Mouse (Mus musculus) left cerebral cortex, postnatal 36 days (tissue): Measurements from ENCODE around the gene Siah1a. TPM values are rescaled to one million over a fixed set of nuclear protein-coding genes. Genes with fewer than 3 reads are reported as not detected.

ENCODE experiments used
- DNase-seq, 2 experiments: peaks; one replicate each; pipeline ENCODE4 v3.0.0; 2021 to 2022; ENCODE audit warnings: low spot score in 2 of 2, mixed read lengths in 1 of 2
- intact Hi-C: fragments of 180-260 bp; cut with DNase I; formaldehyde crosslinking; loops from one replicate; pipeline ENCODE4 v1.15.1; 2025
- total RNA-seq, 2 experiments: library from RNA; stranded (reverse); gene quantifications; 2 replicates each; pipeline ENCODE4 v1.2.3; 2021

The Siah1a gene
- total RNA-seq, 2 experiments from 2014 or later: 31.5 to 34.2 TPM

DNA sequence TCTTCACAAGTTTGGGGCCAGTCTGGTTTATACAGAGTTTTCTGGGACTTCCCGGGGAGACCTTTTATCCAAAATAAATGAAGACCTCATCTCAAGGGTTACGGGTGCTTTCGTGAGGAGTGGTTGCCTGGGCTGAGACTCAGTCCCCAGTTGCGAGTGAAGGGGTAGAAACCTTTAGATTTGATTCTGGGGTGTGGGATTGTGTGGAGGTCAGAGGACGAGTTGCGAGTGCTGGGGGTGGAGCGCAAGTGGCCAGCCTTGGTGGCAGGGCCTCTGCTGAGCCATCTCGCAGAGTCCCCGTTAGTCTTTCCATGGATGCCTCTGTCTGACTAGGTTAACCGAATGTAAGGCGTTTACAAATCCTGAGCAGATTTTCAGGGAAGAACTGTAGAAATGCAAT is 777 bp upstream of the Siah1a start:
- intact Hi-C loops: loop anchor here (5.0 kb wide), 1 partner anchor 136 kb away; no protein-coding TSS in a partner anchor
- DNase-seq: no peak

DNA sequence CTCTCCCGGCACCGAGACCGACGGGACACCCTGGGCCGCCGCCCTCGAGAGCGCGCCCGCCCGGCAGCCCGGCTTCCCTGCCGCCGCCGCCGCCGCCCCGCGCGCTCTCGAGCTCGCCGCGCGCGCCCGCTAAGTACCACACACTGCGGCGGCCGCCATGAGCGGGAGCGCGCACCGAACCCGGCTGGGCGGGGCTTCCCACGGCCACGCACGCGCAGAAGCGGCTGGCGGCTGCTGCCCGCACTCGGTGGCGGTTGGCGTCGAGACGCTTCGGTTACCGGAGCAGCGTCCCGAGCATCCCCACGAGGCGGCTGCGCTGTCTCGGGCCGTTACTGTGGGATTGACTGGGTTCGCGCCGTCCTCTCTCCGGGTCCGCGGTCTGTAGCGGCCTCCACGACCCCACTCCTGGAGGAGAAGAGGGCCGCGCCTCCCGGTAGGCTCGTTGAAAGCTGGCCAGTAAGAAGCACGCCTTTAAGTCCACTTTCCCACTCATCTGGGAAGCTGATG is 254 bp upstream of the Siah1a start:
- DNase-seq: peak; percentile 93 to 96
- intact Hi-C loops: loop anchor here (5.0 kb wide), 1 partner anchor 136 kb away; no protein-coding TSS in a partner anchor

DNA sequence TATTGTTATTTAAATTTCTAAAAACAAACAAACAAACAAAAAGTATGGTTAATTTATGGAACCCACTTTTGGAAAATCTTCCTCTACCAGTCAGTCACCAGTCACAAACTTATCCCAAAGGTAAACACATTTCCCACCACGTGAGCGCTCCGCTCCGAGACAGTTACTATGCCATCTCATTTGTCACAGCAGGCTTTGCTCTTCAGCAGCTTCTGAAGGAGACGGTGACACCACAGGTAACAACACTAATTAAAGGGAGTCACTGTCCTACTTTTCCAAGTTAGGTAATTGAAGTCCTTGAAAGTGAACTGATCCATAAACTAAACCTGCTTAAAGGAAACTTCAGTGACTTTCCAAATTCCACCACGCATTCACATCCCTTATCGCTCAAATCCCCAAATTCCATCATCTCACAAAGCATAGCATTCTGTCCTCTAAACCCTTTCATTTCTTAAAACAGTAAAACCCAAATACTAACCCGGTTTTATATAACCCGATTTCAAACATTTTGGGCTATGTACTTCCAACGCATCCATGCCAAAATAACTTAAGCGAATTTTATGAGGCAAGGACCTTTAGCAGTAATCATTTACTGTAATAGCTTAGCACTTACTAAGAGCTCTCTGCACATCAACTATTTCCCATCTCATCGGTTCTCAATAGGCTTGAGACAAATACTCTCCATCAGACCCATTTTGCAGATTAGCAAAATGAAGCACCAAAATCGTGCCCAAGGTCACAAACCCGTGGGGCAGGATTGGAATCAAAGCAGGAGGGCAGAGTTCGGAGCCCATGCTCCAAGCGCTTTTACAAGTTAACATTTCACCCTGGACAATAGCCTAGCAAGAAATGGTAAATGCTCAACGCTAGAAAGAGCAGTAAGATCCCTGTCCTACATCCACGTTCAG is 1.2 kb downstream of the Siah1a start:
- intact Hi-C loops: loop anchor here (5.0 kb wide), 1 partner anchor 138 kb away; no protein-coding TSS in a partner anchor
- DNase-seq: no peak

DNA sequence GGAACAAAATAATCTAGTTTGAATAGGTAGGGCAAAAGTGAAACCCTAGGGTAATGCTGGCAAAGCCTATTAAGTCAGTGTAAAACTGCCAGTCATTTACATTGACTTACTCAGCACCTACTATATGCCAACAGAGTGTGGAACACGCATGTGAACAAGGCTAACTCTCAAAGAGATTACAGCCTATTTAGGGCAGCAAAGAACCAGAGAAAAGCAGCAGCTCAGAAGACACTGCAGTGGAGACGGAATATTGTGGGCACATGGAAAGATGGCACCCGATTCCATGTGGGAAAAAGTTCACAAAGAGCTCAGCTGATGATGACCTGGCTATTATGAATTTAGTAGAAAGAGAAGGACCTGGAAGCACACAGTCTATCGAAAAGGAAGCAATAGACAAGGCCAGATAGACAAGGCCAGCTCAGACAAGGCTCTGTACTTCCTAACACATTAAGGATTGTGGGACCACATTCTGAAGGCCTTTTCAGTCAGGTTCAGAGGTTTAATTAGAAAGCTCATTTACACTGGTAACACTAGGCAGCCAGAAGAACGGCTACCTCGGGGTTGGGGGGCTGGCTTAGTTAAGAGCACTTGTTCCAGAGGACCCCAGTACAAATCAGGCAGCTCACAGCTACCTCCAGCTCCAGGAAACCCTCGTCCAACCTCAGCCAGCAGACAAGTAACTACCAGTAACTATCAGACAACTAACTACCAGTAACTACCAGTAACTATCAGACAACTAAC is 3.0 kb downstream of the Siah1a start:
- intact Hi-C loops: no loop called here

DNA sequence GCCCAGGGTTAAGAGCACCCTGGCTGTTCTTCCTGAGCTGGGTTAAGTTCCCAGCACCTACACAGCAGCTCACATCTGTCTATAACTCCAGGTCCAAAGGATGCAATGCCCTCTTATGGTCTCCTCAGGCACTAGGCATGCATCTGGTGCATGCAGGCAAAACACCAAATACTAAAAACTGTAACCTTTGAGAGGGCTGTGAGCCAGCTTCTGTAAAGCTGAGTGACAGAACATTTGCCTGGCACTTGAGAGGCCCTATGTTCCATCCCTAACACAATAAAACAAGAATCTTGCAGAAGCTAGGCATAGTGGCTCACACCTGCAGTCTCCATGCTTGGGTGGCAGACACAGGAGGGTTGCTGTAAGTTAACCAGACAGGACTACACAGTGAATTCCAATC is 4.1 kb downstream of the Siah1a start:
- intact Hi-C loops: no loop called here

More for the DNA sequence above, 3.0 kb downstream of the Siah1a start:
- no peak for DNase-seq

DNA sequence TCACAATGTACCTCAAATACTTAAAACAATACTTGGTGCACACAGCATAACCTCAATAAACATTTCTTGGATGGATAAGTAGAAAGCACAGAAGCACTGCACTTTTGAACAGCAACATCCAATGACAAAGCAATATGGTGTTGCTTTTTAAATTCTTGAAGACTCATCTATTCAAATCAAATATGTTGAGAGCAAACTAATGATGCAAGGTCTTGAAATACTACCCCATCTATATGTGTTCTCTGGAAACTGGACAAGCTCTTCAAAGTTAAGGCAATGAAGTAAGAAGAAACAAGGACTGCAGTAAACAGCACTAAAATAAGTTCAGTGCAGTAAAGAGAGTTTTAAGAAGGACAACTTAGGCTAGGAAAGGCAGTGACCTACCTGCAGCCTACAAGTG is 4.8 kb downstream of the Siah1a start:
- intact Hi-C loops: no loop called here
- DNase-seq: no peak

More for the DNA sequence above, 4.1 kb downstream of the Siah1a start:
- no peak for DNase-seq

DNA sequence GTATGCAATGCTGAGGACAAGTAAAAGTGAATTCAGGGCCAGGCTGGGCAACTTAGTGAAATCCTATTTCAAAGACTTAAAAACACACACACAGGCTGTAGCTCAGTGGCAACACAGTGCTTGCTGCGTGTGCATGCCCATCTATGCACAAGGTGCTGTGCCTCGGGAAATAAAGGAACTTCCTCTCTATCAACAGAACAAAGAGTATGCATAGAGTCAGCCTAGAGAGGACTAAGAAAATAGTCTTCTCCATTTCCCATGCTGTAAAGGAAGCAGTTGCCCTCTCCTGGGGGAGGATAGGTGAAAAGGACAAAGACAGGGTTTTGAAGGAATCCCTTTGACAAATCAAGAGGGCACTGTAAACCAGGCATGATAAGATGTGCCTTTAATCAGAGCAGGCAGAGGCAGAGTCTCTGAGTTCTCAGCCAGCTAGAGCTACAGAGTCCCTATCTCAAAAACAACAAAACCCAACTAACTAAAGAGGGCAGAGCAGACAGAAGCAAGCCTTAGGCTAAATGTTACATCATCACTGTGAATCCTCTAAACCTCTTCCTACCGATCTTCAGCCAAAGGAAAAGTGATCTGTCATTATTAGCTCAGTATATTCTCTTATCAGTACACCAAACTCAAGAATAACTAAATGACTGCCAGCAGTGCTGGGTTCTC is 10.2 kb downstream of the Siah1a start:
- no peak for DNase-seq
- intact Hi-C loops: no loop called here

DNA sequence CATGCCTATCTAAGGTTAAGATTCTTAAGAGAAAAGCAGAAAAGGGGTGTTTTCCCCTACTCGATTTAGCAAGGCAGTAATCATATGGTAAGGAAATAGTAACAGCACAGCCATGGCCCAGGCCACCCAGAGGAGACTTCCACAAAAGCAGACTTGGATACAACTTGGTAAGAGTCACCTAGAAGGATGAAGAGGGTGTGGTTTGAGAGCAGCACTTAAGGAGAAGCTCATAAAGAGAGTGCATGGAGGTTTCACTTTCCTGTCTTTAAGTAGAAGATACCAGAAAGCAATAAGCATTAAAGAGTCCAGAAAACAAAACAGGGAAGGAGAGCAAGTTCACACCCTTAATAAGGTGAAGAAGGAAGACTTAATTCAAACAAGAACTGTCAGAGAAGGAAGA is 10.8 kb downstream of the Siah1a start:
- DNase-seq: no peak
- intact Hi-C loops: no loop called here

DNA sequence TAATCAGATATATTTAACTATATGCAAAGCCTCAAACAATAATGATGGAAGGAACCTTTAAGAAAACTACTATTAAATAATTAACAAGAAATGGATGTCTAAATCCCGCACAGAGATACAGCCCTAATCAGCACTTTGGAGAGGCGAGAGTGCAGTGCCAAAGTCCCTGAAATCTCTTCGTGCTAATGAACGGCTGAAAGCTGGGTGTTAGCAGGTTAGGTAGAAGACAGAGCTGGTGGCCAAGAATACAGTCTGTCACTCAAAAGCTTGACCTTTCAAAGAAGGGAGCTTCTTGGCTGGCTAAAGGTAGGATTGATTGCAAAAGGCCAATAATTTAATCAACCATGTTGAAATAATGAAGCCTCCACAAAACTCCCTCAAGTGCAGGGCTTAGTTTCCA is 11.6 kb downstream of the Siah1a start:
- intact Hi-C loops: no loop called here
- DNase-seq: no peak

DNA sequence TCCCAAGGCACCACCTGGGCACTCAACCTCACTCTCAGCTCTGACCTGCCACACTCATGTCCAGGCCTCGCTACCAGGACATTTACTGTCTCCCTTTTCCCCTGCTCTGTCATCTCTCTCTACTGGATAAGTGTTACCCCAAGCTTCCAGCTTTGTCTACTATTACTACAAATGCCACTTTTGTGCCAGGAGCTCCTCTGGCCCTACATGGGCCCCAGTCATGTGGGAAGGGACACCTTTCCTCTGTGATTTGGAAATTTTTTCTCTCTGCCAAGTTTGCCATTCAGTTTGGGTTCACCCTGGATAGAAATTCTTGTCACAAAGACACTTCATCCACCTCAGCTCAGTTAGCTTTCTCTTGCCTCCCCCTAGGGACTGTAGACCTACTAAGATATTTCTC is 14.9 kb downstream of the Siah1a start:
- no peak for DNase-seq
- intact Hi-C loops: no loop called here

DNA sequence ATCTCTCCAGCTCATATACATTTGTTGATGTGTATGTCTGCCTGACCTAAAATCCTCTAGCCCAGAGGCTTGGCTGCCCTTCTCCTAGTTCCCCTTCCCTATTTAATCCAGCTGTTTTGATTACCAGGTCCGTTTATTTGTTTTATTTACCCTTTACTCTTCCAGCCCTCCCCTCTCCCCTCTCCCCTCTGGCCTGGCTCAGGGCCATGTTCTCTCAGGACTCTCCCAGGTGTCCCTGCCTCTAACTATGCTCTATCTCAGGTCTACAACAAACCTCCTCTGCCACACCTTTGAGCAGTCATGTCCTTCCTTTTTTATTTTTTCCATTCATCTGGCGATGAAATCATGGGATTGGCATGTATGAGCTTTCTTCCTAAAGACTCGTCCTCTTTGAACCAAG is 15.4 kb downstream of the Siah1a start:
- no peak for DNase-seq
- intact Hi-C loops: no loop called here

DNA sequence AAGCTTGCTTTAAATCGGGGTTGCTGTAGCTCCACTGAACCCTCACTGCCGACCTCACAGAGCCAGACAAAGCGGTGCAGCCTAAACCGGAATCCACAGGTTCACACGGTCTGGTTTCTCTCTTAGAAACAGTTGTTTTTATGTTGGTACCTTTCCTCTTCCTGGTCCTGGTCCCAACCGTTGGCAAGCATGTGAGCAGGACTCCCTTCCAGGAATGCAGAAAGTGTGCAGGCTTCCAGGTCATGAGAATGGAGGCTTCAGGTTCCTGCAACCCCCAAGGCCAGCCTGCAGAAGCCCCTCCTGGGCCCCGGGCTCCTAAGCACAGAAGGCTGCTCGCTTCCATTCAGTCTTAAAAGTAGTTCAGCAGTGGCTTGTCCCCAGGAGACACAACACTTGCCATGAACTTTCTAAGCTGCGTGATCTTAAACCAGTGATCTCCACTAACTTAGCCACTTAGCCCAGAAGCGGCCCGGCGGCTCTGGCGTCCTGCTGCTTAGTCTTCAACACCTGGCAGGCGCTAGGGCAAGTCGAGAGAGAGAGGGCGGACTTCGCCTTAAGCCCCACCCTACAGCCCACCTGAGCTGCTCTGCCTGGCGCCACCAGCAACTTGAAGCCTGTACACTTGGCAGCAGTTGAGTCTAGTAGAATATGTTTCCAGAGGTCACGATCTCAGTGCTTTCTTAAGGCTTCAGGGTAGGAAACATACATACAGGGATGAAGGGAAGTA is 17.3 kb downstream of the Siah1a start:
- no peak for DNase-seq
- intact Hi-C loops: no loop called here

DNA sequence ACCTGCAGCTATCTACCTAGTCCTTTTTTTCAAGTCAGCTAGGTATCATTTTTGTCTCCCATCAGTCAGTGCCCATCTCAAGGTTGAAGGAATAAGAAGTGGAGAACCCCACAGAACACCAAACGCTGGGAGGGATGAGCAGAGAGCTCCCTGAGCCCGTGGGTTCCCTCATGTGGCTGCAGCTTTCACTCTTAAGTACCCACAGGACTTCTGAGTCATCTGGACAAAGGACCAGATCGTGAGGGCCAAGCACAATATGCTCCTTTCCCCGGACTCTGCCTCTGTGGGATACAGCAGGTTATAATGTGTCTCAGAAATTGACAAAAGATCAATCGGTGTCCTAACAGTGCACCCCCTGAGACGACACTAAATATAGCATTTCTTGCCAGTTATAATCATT is 18.8 kb downstream of the Siah1a start:
- intact Hi-C loops: no loop called here
- no peak for DNase-seq

DNA sequence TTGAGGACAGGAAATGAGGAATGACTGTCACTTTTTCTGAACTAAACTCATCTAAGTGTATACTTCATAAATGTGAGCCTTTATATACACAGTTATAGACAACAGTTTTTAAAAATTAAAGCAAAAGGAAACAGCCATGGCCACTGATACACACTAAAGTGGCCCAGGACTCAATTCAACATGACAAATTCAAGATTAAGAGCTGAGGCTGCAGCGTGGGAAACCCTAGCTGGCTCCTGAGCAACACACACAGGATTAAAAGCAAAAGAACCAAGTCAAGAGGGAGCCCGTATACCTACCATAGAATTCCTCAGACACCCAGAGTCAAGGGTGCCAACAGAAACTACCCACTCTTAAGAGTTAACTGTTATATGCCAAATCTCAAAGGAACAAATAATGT is 24.2 kb downstream of the Siah1a start:
- DNase-seq: no peak
- intact Hi-C loops: no loop called here

DNA sequence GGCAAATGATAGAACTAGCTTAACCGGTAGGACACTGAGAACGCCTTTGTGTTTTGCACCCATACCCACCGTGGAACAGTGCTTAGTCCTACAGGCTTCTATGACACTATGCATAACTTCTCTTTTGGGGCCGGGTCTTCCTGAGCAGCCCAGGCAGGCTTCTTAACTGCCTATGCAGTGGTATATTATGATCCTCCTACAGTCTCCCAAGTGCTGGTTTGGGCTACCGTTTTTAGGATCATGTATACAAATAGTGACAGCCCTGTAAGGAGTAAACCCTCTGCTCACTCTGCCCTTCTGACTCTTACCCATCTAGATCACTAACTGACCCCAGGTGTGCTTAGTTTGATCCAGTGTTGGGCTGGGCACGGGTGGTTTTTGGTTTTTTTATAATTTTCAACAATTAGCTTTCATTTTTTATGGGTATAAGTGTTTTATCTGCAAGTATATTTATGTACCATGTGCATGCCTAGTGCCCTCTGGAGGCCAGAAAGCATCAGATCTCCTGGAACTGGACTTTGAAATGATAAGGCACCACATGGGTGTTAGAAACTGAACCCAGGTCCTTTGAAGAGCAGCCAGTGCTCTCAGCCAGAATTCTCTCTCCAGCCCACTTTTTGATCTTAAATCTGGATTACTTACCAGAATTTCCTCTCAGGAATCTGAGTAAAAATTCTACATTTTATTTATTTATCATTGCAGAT is 24.8 kb downstream of the Siah1a start:
- no peak for DNase-seq
- intact Hi-C loops: no loop called here

DNA sequence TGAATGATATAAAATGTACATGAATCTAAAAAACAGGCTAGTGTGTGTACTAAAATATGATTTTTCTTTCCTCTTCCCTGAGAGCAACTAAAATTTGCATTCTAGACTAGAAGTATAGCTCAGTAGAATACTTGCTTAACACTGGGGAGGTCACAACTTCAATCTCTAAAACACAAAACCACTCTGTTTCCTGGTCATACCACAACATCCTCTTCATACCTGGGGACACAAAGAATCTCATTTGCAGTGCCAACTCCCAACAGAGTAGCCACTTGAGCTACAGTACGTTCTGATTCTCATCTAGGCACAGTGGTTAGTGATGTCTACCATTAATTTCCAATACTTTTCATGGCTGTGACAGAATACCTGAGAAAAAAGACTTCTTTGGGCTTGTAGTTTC is 26.4 kb downstream of the Siah1a start:
- intact Hi-C loops: loop anchor here (10.0 kb wide), 1 partner anchor 65 kb away; no protein-coding TSS in a partner anchor
- no peak for DNase-seq

DNA sequence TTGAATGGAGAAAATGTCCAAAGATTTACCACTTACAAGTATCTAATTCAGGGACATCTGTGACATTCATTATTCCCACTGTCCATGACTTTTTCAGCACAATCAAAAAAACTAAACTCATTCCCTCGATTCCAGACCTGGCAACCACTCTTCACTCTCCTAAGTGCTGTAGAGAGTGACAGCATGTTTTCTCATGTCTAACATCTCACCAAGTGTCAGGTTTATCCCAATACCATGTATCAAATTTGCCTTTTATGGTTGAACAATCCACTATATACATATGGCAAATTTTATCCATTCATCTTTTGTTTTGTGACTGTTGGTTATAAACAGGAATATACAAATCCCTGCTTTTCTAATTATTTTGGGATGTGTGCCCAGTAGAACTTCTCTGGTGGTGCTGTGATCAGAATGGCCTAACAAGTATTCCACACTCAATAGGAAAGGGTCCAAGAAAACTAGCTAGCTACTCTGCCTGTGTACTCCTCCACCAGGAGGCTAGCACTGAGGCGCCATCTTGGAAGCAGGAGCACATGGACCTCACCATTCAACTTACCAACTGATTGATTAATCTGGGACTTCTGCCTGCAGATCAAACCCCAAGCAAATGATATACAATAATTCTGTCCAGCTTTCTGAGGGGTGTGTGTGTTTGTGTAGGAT is 27.3 kb downstream of the Siah1a start:
- intact Hi-C loops: loop anchor here (10.0 kb wide), 1 partner anchor 64 kb away; no protein-coding TSS in a partner anchor
- no peak for DNase-seq
